Comparison of ENCODE assay signal across 9 mouse cellular contexts in genomic region chr7:142440657-142441114, GRCm38 (mm10). TPM values are rescaled to one million over a fixed set of nuclear protein-coding genes. Genes with fewer than 3 reads are reported as not detected.
DNase-seq lines count a peak whose midpoint lies in the region; ATAC-seq and TF ChIP-seq lines count a peak whose summit lies in the region.
"Had no signal": no experiment of that assay in that cellular context is flagged by ENCODE, and none has a peak within 500 bp of the region (broad histone marks: within the 10 kb centered on the region; RNA-seq: fewer than 3 reads in every experiment).

No protein-coding gene starts in this region.

- H3K27me3 ChIP-seq in kidney, adult 2 months (replicated peaks; ENCODE audit: control insufficient read depth, insufficient read depth, low read length): no peaks in the 10 kb centered on the region
- peaks cover 67% of the 10 kb centered on the region for H3K27me3 ChIP-seq in E14TG2a.4 (ENCODE audit: insufficient read depth, low read length)
- no peaks in the 10 kb centered on the region for H3K27me3 ChIP-seq in embryonic facial prominence, embryonic 14.5 days (replicated peaks; ENCODE audit: control insufficient read depth, insufficient read depth, low read length)
- H3K27me3 ChIP-seq in heart, embryonic 14.5 days (ENCODE audit: control insufficient read depth, insufficient read depth, low read length): no peaks in the 10 kb centered on the region
- no peaks in the 10 kb centered on the region for H3K27me3 ChIP-seq in limb, embryonic 13.5 days
- H3K27me3 ChIP-seq in neural tube, embryonic 11.5 days (ENCODE audit: control insufficient read depth, insufficient read depth, low read length): no peaks in the 10 kb centered on the region

- no peaks in the 10 kb centered on the region for H3K36me3 ChIP-seq in kidney, adult 2 months (ENCODE audit: control insufficient read depth, insufficient read depth, low read length)
- H3K36me3 ChIP-seq in E14TG2a.4 (ENCODE audit: insufficient read depth, low read length): no peaks in the 10 kb centered on the region
- no peaks in the 10 kb centered on the region for H3K36me3 ChIP-seq in embryonic facial prominence, embryonic 14.5 days (ENCODE audit: control insufficient read depth, insufficient read depth, low read length)
- no peaks in the 10 kb centered on the region for H3K36me3 ChIP-seq in heart, embryonic 14.5 days (ENCODE audit: control insufficient read depth, insufficient read depth, low read length)
- H3K36me3 ChIP-seq in limb, embryonic 13.5 days: no peaks in the 10 kb centered on the region
- H3K36me3 ChIP-seq in neural tube, embryonic 11.5 days (ENCODE audit: control insufficient read depth, insufficient read depth, low read length): no peaks in the 10 kb centered on the region

- DNase-seq in kidney, adult 2 months: no peak
- no peak for DNase-seq in kidney, postnatal 25 days
- peak; percentile 96 for DNase-seq in embryonic facial prominence, embryonic 14.5 days (ENCODE audit: low spot score)
- peak; percentile 59 for DNase-seq in neural tube, embryonic 11.5 days (ENCODE audit: low spot score)
- DNase-seq in urinary bladder, postnatal 10 days (ENCODE audit: low spot score): no peak

- no peak overlapping the region for H3K4me3 ChIP-seq in kidney, adult 2 months (ENCODE audit: insufficient read depth, low read depth, low read length)
- 0 out of 2 replicates have a peak overlapping the region, but pooled peaks have one; percentile 1 for H3K4me3 ChIP-seq in E14TG2a.4 (replicated peaks; ENCODE audit: low read length)
- H3K4me3 ChIP-seq in embryonic facial prominence, embryonic 14.5 days (ENCODE audit: low read depth, low read length): no peak overlapping the region
- no peak overlapping the region for H3K4me3 ChIP-seq in heart, embryonic 14.5 days (ENCODE audit: control insufficient read depth in 1 of 2, insufficient read depth in 1 of 2, low read depth in 1 of 2, low read length in 2 of 2)
- no peak overlapping the region for H3K4me3 ChIP-seq in limb, embryonic 13.5 days
- H3K4me3 ChIP-seq in neural tube, embryonic 11.5 days (ENCODE audit: low read depth, low read length): no peak overlapping the region
- H3K4me3 ChIP-seq: megakaryocyte, embryonic 14.5 days had no signal

- TF ChIP-seq CTCF in kidney, adult 2 months (conservative IDR thresholded peaks at IDR 0.05; ENCODE audit: insufficient read depth, insufficient read length, low read depth, low read length): peak; percentile 35
- TF ChIP-seq CTCF in E14TG2a.4 (conservative IDR thresholded peaks at IDR 0.05; ENCODE audit: low read length): peak; percentile 14; the same call in 1 of the 2 replicates

- no peak overlapping the region for H3K27ac ChIP-seq in kidney, adult 2 months (ENCODE audit: insufficient read depth, low read depth, low read length)
- H3K27ac ChIP-seq in embryonic facial prominence, embryonic 14.5 days (replicated peaks; ENCODE audit: low read depth, low read length): peak overlapping the region; percentile 83
- H3K27ac ChIP-seq in heart, embryonic 14.5 days (replicated peaks in 1 of 2; ENCODE audit: control insufficient read depth in 1 of 2, insufficient read depth in 1 of 2, low read depth in 2 of 2, low read length in 2 of 2): peak overlapping the region; percentile 64 to 71
- peak overlapping the region; percentile 86 for H3K27ac ChIP-seq in limb, embryonic 13.5 days
- H3K27ac ChIP-seq in neural tube, embryonic 11.5 days (ENCODE audit: low read depth, low read length): no peak overlapping the region

- no peak for TF ChIP-seq POLR2A in kidney, adult 2 months (IDR thresholded peaks at IDR 0.05; ENCODE audit: low read depth, low read length)

- peak; percentile 93 for ATAC-seq in embryonic facial prominence, embryonic 14.5 days (ENCODE audit: low read depth)
- peak; percentile 75 for ATAC-seq in heart, embryonic 14.5 days (ENCODE audit: insufficient number of reproducible peaks, insufficient read depth, low FRiP score, low read depth)
- peak; percentile 91 for ATAC-seq in limb, embryonic 13.5 days (ENCODE audit: low FRiP score, low read depth)
- no peak; the same call in 1 of the 2 replicates for ATAC-seq in neural tube, embryonic 11.5 days (ENCODE audit: insufficient read depth, low FRiP score, low TSS enrichment)

- 0 out of 2 replicates have a peak overlapping the region, but pooled peaks have one; percentile 2 for H3K4me2 ChIP-seq in embryonic facial prominence, embryonic 14.5 days (ENCODE audit: low read depth, low read length)
- no peak overlapping the region for H3K4me2 ChIP-seq in heart, embryonic 14.5 days (ENCODE audit: low read length)
- peak overlapping the region; percentile 12; the same call in 1 of the 2 replicates for H3K4me2 ChIP-seq in limb, embryonic 13.5 days (replicated peaks)
- H3K4me2 ChIP-seq in neural tube, embryonic 11.5 days (ENCODE audit: low read depth): no peak overlapping the region

- H3K9ac ChIP-seq in embryonic facial prominence, embryonic 14.5 days (ENCODE audit: low read depth, low read length): peak overlapping the region; percentile 47
- H3K9ac ChIP-seq in heart, embryonic 14.5 days (ENCODE audit: low read length): peak overlapping the region; percentile 64
- H3K9ac ChIP-seq in limb, embryonic 13.5 days: peak overlapping the region; percentile 51
- H3K9ac ChIP-seq in neural tube, embryonic 11.5 days (ENCODE audit: low read length): peak overlapping the region; percentile 18

- no peaks in the 10 kb centered on the region for H3K9me3 ChIP-seq in E14TG2a.4 (ENCODE audit: low read length)
- H3K9me3 ChIP-seq in embryonic facial prominence, embryonic 14.5 days (ENCODE audit: control insufficient read depth, low read length): no peaks in the 10 kb centered on the region
- H3K9me3 ChIP-seq in heart, embryonic 14.5 days (ENCODE audit: control insufficient read depth, low read length): no peaks in the 10 kb centered on the region
- no peaks in the 10 kb centered on the region for H3K9me3 ChIP-seq in limb, embryonic 13.5 days
- H3K9me3 ChIP-seq in neural tube, embryonic 11.5 days (ENCODE audit: control insufficient read depth, low read length): no peaks in the 10 kb centered on the region
- H3K9me3 ChIP-seq: megakaryocyte, embryonic 14.5 days had no signal

- no peaks in the 10 kb centered on the region for H3K4me1 ChIP-seq in kidney, adult 2 months (ENCODE audit: control insufficient read depth, insufficient read depth, low read length)
- peaks cover 13% of the 10 kb centered on the region for H3K4me1 ChIP-seq in E14TG2a.4 (replicated peaks; ENCODE audit: low read depth, low read length)
- H3K4me1 ChIP-seq in embryonic facial prominence, embryonic 14.5 days (ENCODE audit: control insufficient read depth, insufficient read depth, low read length): peaks cover 11% of the 10 kb centered on the region
- H3K4me1 ChIP-seq in heart, embryonic 14.5 days (ENCODE audit: control insufficient read depth in 2 of 2, insufficient read depth in 2 of 2, low read length in 2 of 2): peaks cover 21 to 22% of the 10 kb centered on the region in 2 experiments
- H3K4me1 ChIP-seq in limb, embryonic 13.5 days: peaks cover 56% of the 10 kb centered on the region
- H3K4me1 ChIP-seq in neural tube, embryonic 11.5 days (ENCODE audit: control insufficient read depth, insufficient read depth, low read length): no peaks in the 10 kb centered on the region

- WGBS in kidney, adult 2 months: 72% methylated on average over 5 of the region's 5 CpGs
- 31% methylated on average over 5 of the region's 5 CpGs for WGBS in embryonic facial prominence, embryonic 14.5 days
- 35% methylated on average over 5 of the region's 5 CpGs for WGBS in heart, embryonic 14.5 days
- WGBS in limb, embryonic 13.5 days: 30% methylated on average over 5 of the region's 5 CpGs
- 56% methylated on average over 5 of the region's 5 CpGs for WGBS in neural tube, embryonic 11.5 days

RNA-seq across cellular contexts. Expression of gene Tnni2, which starts 0.9 kb away (rescaled TPM):
- 0.54 and 103 TPM in 2 replicates for polyA plus RNA-seq in kidney, adult 2 months (2012; rRNA removed)
- polyA plus RNA-seq in embryonic facial prominence, embryonic 14.5 days (2014; fragmentation: Nextera tagmentation; extraction: Ambion mirVana): 319 and 564 TPM in 2 replicates
- 24.1 and 31.7 TPM in 2 replicates for polyA plus RNA-seq in heart, embryonic 14.5 days (2014; fragmentation: Nextera tagmentation; extraction: Ambion mirVana)
- 45.2 and 47.5 TPM in 2 replicates for polyA plus RNA-seq in limb, embryonic 13.5 days (2015; fragmentation: Nextera tagmentation; extraction: Ambion mirVana)
- polyA plus RNA-seq in neural tube, embryonic 11.5 days (2014; fragmentation: Nextera tagmentation; extraction: Ambion mirVana): 2.1 and 3.5 TPM in 2 replicates

RNA-seq across cellular contexts. Expression of gene Syt8, which starts 6.0 kb away (rescaled TPM):
- polyA plus RNA-seq in kidney, adult 2 months (2012; rRNA removed): 1.8 and 3.3 TPM in 2 replicates
- 1.9 and 3.9 TPM in 2 replicates for polyA plus RNA-seq in embryonic facial prominence, embryonic 14.5 days (2014; fragmentation: Nextera tagmentation; extraction: Ambion mirVana)
- not detected in 2 replicates for polyA plus RNA-seq in heart, embryonic 14.5 days (2014; fragmentation: Nextera tagmentation; extraction: Ambion mirVana)
- 1.2 and 1.4 TPM in 2 replicates for polyA plus RNA-seq in limb, embryonic 13.5 days (2015; fragmentation: Nextera tagmentation; extraction: Ambion mirVana)
- not detected in 2 replicates for polyA plus RNA-seq in neural tube, embryonic 11.5 days (2014; fragmentation: Nextera tagmentation; extraction: Ambion mirVana)

RNA-seq across cellular contexts. Expression of gene Lsp1, which starts 19.9 kb away (rescaled TPM):
- polyA plus RNA-seq in kidney, adult 2 months (2012; rRNA removed): 22.2 and 39.8 TPM in 2 replicates
- 40.1 and 42.6 TPM in 2 replicates for polyA plus RNA-seq in embryonic facial prominence, embryonic 14.5 days (2014; fragmentation: Nextera tagmentation; extraction: Ambion mirVana)
- 48.6 and 49.3 TPM in 2 replicates for polyA plus RNA-seq in heart, embryonic 14.5 days (2014; fragmentation: Nextera tagmentation; extraction: Ambion mirVana)
- 46.3 and 49.8 TPM in 2 replicates for polyA plus RNA-seq in limb, embryonic 13.5 days (2015; fragmentation: Nextera tagmentation; extraction: Ambion mirVana)
- 15.1 and 21.0 TPM in 2 replicates for polyA plus RNA-seq in neural tube, embryonic 11.5 days (2014; fragmentation: Nextera tagmentation; extraction: Ambion mirVana)

RNA-seq across cellular contexts. Expression of gene Ctsd, which starts 52.8 kb away (rescaled TPM):
- polyA plus RNA-seq in kidney, adult 2 months (2012; rRNA removed): 830 and 897 TPM in 2 replicates
- polyA plus RNA-seq in embryonic facial prominence, embryonic 14.5 days (2014; fragmentation: Nextera tagmentation; extraction: Ambion mirVana): 342 and 350 TPM in 2 replicates
- 516 and 537 TPM in 2 replicates for polyA plus RNA-seq in heart, embryonic 14.5 days (2014; fragmentation: Nextera tagmentation; extraction: Ambion mirVana)
- polyA plus RNA-seq in limb, embryonic 13.5 days (2015; fragmentation: Nextera tagmentation; extraction: Ambion mirVana): 228 and 241 TPM in 2 replicates
- 176 and 189 TPM in 2 replicates for polyA plus RNA-seq in neural tube, embryonic 11.5 days (2014; fragmentation: Nextera tagmentation; extraction: Ambion mirVana)

RNA-seq across cellular contexts. Expression of gene Tnnt3, which starts 58.0 kb away (rescaled TPM):
- 48.3 TPM in 1 of 2 replicates, not detected in the other for polyA plus RNA-seq in kidney, adult 2 months (2012; rRNA removed)
- polyA plus RNA-seq in embryonic facial prominence, embryonic 14.5 days (2014; fragmentation: Nextera tagmentation; extraction: Ambion mirVana): 376 and 643 TPM in 2 replicates
- polyA plus RNA-seq in heart, embryonic 14.5 days (2014; fragmentation: Nextera tagmentation; extraction: Ambion mirVana): 3.9 and 5.8 TPM in 2 replicates
- polyA plus RNA-seq in limb, embryonic 13.5 days (2015; fragmentation: Nextera tagmentation; extraction: Ambion mirVana): 60.9 and 62.3 TPM in 2 replicates
- 6.5 and 9.2 TPM in 2 replicates for polyA plus RNA-seq in neural tube, embryonic 11.5 days (2014; fragmentation: Nextera tagmentation; extraction: Ambion mirVana)

Comparison
In these comparisons a context has a peak if more than half of its experiments do, and no peak if none do; other contexts are left out.
1. DNase-seq: peak in embryonic facial prominence, embryonic 14.5 days (single experiment) and neural tube, embryonic 11.5 days (single experiment); none in kidney, adult 2 months (single experiment), kidney, postnatal 25 days (0 of 2) and urinary bladder, postnatal 10 days (single experiment).
2. H3K27ac ChIP-seq: peak in embryonic facial prominence, embryonic 14.5 days (single experiment), heart, embryonic 14.5 days (2 of 2) and limb, embryonic 13.5 days (single experiment); none in kidney, adult 2 months (single experiment) and neural tube, embryonic 11.5 days (single experiment).
3. H3K4me2 ChIP-seq: peak in embryonic facial prominence, embryonic 14.5 days (single experiment) and limb, embryonic 13.5 days (single experiment); none in heart, embryonic 14.5 days (single experiment) and neural tube, embryonic 11.5 days (single experiment).
4. Peak in every context shown above with its lines, with median percentiles within 50 percentile points of each other: H3K9ac ChIP-seq.